Mouse (Mus musculus): Measurements from ENCODE around the gene Gm13178. TPM values are rescaled to one million over a fixed set of nuclear protein-coding genes. Genes with fewer than 3 reads are reported as not detected.

Gene Gm13178
- not detected in 2 replicates for polyA plus RNA-seq (2021; fragmentation: Nextera tagmentation)
- long read RNA-seq, experiment 1: 0 reads
- long read RNA-seq, experiment 2: 0 reads

DNA sequence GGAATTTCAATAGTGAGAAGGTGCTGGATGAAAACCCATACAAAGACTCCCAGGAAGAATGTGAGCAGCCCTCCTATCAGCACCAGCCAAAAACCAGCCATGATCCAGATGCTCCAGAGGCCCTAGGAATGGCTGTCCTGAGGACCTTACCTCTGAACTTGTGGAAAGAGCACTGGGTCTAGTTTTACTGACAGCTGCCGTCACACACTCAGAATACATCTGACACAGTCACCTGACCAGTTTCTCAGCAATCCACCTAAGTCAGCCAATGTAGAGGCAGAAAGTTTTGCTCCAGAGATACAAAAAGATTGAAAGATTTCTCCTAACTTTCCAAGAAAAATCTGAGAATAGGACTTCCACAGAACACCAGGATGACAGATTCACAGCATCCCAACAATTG is at the start of gene Gm13178:
Gm13178 (minus strand) TSS at position 101 of the 400 bp plus-strand sequence.

DNA sequence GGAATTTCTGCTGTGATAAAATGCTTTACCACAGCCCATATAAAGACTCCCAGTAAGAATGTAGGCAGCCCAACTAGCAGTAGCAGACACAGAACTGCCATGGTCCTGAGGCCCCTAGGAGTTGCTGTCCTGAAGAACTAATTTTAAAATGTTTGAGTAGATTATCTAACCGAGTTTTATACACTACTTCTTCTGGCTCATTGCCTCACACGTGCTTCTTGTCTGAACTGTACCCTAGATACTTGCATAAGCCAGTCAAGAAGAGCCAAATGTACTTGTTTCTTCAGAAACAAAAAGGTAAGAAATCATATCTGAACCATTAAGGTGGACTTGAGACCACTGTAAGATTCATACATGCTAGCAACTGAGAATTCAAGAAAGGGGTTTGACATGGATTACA is 34.9 kb downstream of the Gm13178 start, which contains the start of gene Gm436:
Gm436 (minus strand) TSS at position 101 of the 400 bp plus-strand sequence.

Other genes starting within 250 kb of the Gm13178 start
- gene 9430007A20Rik, start 201.6 kb downstream of the Gm13178 start, polyA plus RNA-seq (2021; fragmentation: Nextera tagmentation): not detected in 2 replicates
- not detected in 2 replicates for gene Gm13124, start 156.3 kb downstream of the Gm13178 start, polyA plus RNA-seq (2021; fragmentation: Nextera tagmentation)
- gene Aadacl4, start 107.7 kb downstream of the Gm13178 start, polyA plus RNA-seq (2021; fragmentation: Nextera tagmentation): not detected in 2 replicates
- gene Gm436, start 35.0 kb downstream of the Gm13178 start, polyA plus RNA-seq (2021; fragmentation: Nextera tagmentation): not detected in 2 replicates
- not detected in 2 replicates for gene Gm438, start 65.2 kb upstream of the Gm13178 start, polyA plus RNA-seq (2021; fragmentation: Nextera tagmentation)
- gene Dhrs3, start 171.4 kb upstream of the Gm13178 start, polyA plus RNA-seq (2021; fragmentation: Nextera tagmentation): 61.9 and 94.7 TPM in 2 replicates

Data from left cerebral cortex, adult 6 months (tissue).